ENCODE assay signal across 19 mouse cellular contexts in genomic region chr6:99120776-99121766, GRCm38 (mm10).
DNase-seq lines count a peak whose midpoint lies in the region; TF ChIP-seq lines count a peak whose summit lies in the region.
"Had no signal": no experiment of that assay in that cellular context is flagged by ENCODE, and none has a peak within 500 bp of the region (broad histone marks: within the 10 kb centered on the region; RNA-seq: fewer than 3 reads in every experiment).

No protein-coding gene starts in this region.

- H3K36me3 ChIP-seq in small intestine, adult 2 months (ENCODE audit: control insufficient read depth, insufficient read depth, low read length): peaks cover 5% of the 10 kb centered on the region; the same call in 1 of the 2 replicates
- H3K36me3 ChIP-seq: embryonic facial prominence, embryonic 13.5 days; heart, embryonic 13.5 days; hindbrain, embryonic 15.5 days had no signal

- DNase-seq in adrenal gland, postnatal 10 days: peak; percentile 29
- no peak for DNase-seq in adrenal gland, adult 8-10 months
- DNase-seq in adipocyte (ENCODE audit: low spot score): peak; percentile 75
- peak; percentile 79 for DNase-seq in gonadal fat pad, adult 2 months (ENCODE audit: low read depth)
- no peak for DNase-seq in layer of hippocampus, postnatal 25 days (ENCODE audit: extremely low spot score in 1 of 2, low spot score in 1 of 2)
- no peak for DNase-seq in layer of hippocampus, adult 18-20 months (ENCODE audit: low spot score in 2 of 2)
- DNase-seq in spleen, adult 18-20 months: no peak
- DNase-seq: cerebellum, adult 11-12 months; cerebellum, adult 9-11 months; cerebellum, postnatal 36 days; forebrain, postnatal 0 days; gastrocnemius, postnatal 25 days; heart, adult 11 months; heart, postnatal 36 days had no signal

- no peak for TF ChIP-seq POLR2A in small intestine, adult 2 months (IDR thresholded peaks at IDR 0.05; ENCODE audit: low read depth, low read length)

- H3K4me1 ChIP-seq in small intestine, adult 2 months (ENCODE audit: control insufficient read depth, insufficient read depth, insufficient read length, low read length): peaks cover 15% of the 10 kb centered on the region; the same call in 1 of the 2 replicates
- H3K4me1 ChIP-seq: heart, embryonic 13.5 days had no signal

- no peak for TF ChIP-seq CTCF in small intestine, adult 2 months (IDR thresholded peaks at IDR 0.05; ENCODE audit: extremely low read depth, insufficient read length, insufficient replicate concordance, low read depth, low read length)

- 36% methylated on average over 8 of the region's 8 CpGs for WGBS in small intestine, adult 2 months

- no peaks in the 10 kb centered on the region for H3K27me3 ChIP-seq in small intestine, adult 2 months (ENCODE audit: control insufficient read depth, insufficient read depth, low read length)
- H3K27me3 ChIP-seq: embryonic facial prominence, embryonic 13.5 days; forebrain, embryonic 13.5 days; heart, embryonic 13.5 days; hindbrain, embryonic 15.5 days had no signal

- no peak overlapping the region for H3K4me3 ChIP-seq in small intestine, adult 2 months (ENCODE audit: low read depth, low read length)
- H3K4me3 ChIP-seq: embryonic facial prominence, embryonic 13.5 days; forebrain, embryonic 13.5 days; heart, embryonic 13.5 days; hindbrain, embryonic 15.5 days had no signal

- peak overlapping the region; percentile 87 for H3K27ac ChIP-seq in small intestine, adult 2 months (ENCODE audit: insufficient read depth, low read depth, low read length)
- H3K27ac ChIP-seq: embryonic facial prominence, embryonic 13.5 days; forebrain, embryonic 13.5 days; heart, embryonic 13.5 days; hindbrain, embryonic 15.5 days had no signal

Comparison
In these comparisons a context has a peak if more than half of its experiments do, and no peak if none do; other contexts are left out.
1. DNase-seq: peak in adrenal gland, postnatal 10 days (single experiment), adipocyte (single experiment) and gonadal fat pad, adult 2 months (single experiment); none in adrenal gland, adult 8-10 months (single experiment), layer of hippocampus, postnatal 25 days (0 of 2), layer of hippocampus, adult 18-20 months (0 of 2) and spleen, adult 18-20 months (0 of 2).